Mouse (Mus musculus) spleen, postnatal 36 days (tissue): ENCODE measurements at regions not wholly inside any gene's neighbourhood (a gene's known extent, or its start where the extent isn't known, plus 50 kb on each side); places are given as distances from the start of the nearest gene placed in this dataset.

Experiments
- DNase-seq, 2 experiments: peaks; one replicate each; pipeline ENCODE4 v3.0.0; 2022; ENCODE audit warnings: low spot score in 2 of 2, mixed read lengths in 1 of 2

- no peak for DNase-seq
These were observed 362.0 kb upstream of the Chd6 start for GRCm38 (mm10) chr2:161470844-161471243.

GRCm38 (mm10) chr2:161470025-161470424 is 361.1 kb upstream of the Chd6 start:
- DNase-seq = no peak

GRCm38 (mm10) chr2:161467035-161467434 is 358.2 kb upstream of the Chd6 start:
- no peak for DNase-seq

- no peak for DNase-seq
These were observed 351.7 kb upstream of the Chd6 start for GRCm38 (mm10) chr2:161460600-161460999.

GRCm38 (mm10) chr2:161454466-161454865 is 345.6 kb upstream of the Chd6 start:
- no peak for DNase-seq

GRCm38 (mm10) chr2:161433816-161434215 is 324.9 kb upstream of the Chd6 start:
- DNase-seq = no peak

GRCm38 (mm10) chr2:161429294-161429693 is 320.4 kb upstream of the Chd6 start:
- DNase-seq = no peak

- DNase-seq = no peak
These were observed 316.7 kb upstream of the Chd6 start for GRCm38 (mm10) chr2:161425587-161425986.

GRCm38 (mm10) chr2:161418062-161418461 is 309.2 kb upstream of the Chd6 start:
- no peak for DNase-seq

GRCm38 (mm10) chr2:161416218-161416927 is 307.5 kb upstream of the Chd6 start:
- no peak for DNase-seq

- no peak for DNase-seq
These were observed 299.4 kb upstream of the Chd6 start for GRCm38 (mm10) chr2:161408306-161408705.

- DNase-seq = no peak
These were observed 297.0 kb upstream of the Chd6 start for GRCm38 (mm10) chr2:161405847-161406384.

- no peak for DNase-seq
These were observed 289.2 kb upstream of the Chd6 start for GRCm38 (mm10) chr2:161398061-161398460.

- no peak for DNase-seq
These were observed 282.2 kb upstream of the Chd6 start for GRCm38 (mm10) chr2:161390954-161391690.

GRCm38 (mm10) chr2:161389318-161389835 is 280.5 kb upstream of the Chd6 start:
- no peak for DNase-seq

GRCm38 (mm10) chr2:161387054-161387453 is 278.2 kb upstream of the Chd6 start:
- DNase-seq = no peak

- no peak for DNase-seq
These were observed 273.5 kb upstream of the Chd6 start for GRCm38 (mm10) chr2:161382411-161382810.

- DNase-seq = no peak
These were observed 269.4 kb upstream of the Chd6 start for GRCm38 (mm10) chr2:161378313-161378712.

GRCm38 (mm10) chr2:161362325-161362724 is 253.4 kb upstream of the Chd6 start:
- no peak for DNase-seq

GRCm38 (mm10) chr2:161349110-161349509 is 240.2 kb upstream of the Chd6 start:
- no peak for DNase-seq

GRCm38 (mm10) chr2:161344018-161344417 is 235.1 kb upstream of the Chd6 start:
- DNase-seq = no peak

GRCm38 (mm10) chr2:161342648-161343047 is 233.8 kb upstream of the Chd6 start:
- no peak for DNase-seq
